Mouse (Mus musculus): ENCODE data around the gene Scaf8. TPM values are rescaled to one million over a fixed set of nuclear protein-coding genes. Genes with fewer than 3 reads are reported as not detected.

Gene Scaf8
- polyA plus RNA-seq, 1 experiment from 2014 or later, result 23.4 TPM

DNA sequence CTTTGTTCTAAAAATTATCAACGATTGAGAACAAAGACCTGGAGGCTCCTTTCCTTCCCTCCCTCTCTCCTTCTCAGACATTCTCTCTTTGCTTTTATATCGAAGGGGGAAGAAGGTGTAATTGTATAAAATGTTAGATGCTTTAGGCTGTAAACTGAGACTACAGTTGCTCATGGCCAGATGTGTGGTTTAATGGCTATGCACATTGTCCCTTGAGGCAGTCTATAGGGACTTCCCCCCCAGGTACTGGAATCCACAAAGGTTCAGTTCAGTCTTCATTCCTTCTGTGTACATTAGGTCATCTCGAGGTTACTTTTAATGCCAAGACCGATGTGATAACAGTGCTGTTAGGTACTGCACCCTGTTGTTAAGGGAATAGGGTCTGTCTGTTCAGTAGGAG, 89.1 kb downstream of the Scaf8 start:
- H3K36me3 ChIP-seq (replicated peaks), result peaks cover 75% of the 10 kb centered on the region
- no peaks in the 10 kb centered on the region for H3K27me3 ChIP-seq (replicated peaks; ENCODE audit: low read depth, poor library complexity, severe bottlenecking)
- no peak overlapping the region for H3K4me3 ChIP-seq
- H3K9me3 ChIP-seq, result no peaks in the 10 kb centered on the region
- 87% methylated on average over 4 of the region's 4 CpGs for WGBS
- no peak overlapping the region for H3K27ac ChIP-seq (replicated peaks)
- DNase-seq (ENCODE audit: low spot score), result no peak
- peaks cover 27% of the 10 kb centered on the region for H3K4me1 ChIP-seq

DNA sequence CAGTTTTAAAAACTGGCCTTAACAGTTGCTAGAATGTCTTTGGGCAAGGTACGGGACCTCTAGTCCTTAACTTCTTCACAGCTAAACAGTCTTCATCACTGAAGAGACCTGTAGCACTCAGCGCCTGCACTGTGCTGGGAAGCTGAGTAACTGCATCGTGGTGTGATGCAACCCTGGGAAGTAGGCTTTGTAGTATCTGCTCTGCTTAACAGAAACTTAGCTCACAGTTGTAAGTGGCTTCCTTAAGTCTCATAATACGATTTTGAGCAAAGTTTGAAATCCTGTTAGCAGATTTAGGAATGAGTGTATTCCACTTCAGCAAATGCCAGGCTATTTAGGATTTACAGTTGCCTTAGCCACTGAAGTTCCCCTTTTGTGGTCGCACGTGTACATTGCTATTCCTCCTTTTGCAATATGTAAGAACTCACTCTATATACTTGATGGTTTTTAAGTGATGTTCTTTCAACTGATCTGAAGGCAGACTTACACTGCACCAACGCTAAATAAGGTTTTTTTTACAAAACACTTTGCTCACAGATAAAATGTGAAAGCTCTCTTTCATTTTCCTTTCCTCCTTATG, 90.1 kb downstream of the Scaf8 start:
- H3K4me3 ChIP-seq, result no peak overlapping the region
- peaks cover 27% of the 10 kb centered on the region for H3K4me1 ChIP-seq
- H3K36me3 ChIP-seq (replicated peaks), result peaks cover 73% of the 10 kb centered on the region
- no peak for DNase-seq (ENCODE audit: low spot score)
- no peaks in the 10 kb centered on the region for H3K27me3 ChIP-seq (replicated peaks; ENCODE audit: low read depth, poor library complexity, severe bottlenecking)
- 92% methylated on average over 7 of the region's 7 CpGs for WGBS
- no peaks in the 10 kb centered on the region for H3K9me3 ChIP-seq
- H3K27ac ChIP-seq (replicated peaks), result no peak overlapping the region

DNA sequence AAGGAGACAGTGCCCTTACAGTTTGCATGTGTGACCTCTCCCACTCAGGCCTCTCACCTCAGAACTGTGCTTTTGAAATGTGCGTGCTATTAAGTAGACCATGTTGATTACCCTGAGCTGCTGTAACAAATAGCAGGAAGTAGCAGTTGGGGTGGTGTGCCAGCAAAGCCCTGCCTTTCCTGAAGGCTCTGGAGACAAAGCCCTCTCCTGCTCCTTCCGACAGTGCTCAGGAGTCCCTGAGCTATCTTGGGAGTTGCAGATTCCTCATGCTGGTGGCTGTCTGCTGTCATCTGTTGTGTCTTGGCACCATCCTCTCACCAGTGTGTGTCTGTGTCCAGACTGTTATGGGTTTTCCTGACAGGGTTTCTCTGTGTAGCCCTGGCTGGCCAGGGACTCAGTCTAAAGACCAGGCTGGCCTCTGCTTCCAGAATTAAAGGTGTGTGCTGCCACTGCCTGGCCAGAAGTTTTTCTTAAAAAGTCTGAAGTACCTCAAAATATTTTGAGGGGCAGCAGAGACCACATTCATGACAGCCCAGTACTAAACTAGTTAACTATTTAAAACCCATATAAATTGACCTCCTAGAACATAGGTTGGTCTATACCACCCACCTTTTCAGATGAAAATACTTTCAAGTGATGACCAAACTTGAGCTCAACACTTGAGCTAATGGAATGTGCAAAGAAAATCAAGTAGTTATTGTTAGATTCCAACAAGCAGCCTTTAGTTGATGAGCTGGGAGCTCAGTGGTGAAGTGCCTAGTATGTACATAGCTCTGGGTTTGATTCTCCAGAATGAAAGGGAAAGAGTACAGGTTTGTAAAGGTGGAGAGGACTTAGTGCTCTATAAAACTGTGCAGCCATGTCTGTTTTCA, 92.0 kb downstream of the Scaf8 start:
- H3K27me3 ChIP-seq (replicated peaks; ENCODE audit: low read depth, poor library complexity, severe bottlenecking), result no peaks in the 10 kb centered on the region
- H3K27ac ChIP-seq (replicated peaks), result peak overlapping the region; percentile 48
- peaks cover 20% of the 10 kb centered on the region for H3K4me1 ChIP-seq
- peaks cover 66% of the 10 kb centered on the region for H3K36me3 ChIP-seq (replicated peaks)
- no peak for DNase-seq (ENCODE audit: low spot score)
- no peak overlapping the region for H3K4me3 ChIP-seq
- no peaks in the 10 kb centered on the region for H3K9me3 ChIP-seq
- WGBS, result 67% methylated on average over 2 of the region's 2 CpGs

DNA sequence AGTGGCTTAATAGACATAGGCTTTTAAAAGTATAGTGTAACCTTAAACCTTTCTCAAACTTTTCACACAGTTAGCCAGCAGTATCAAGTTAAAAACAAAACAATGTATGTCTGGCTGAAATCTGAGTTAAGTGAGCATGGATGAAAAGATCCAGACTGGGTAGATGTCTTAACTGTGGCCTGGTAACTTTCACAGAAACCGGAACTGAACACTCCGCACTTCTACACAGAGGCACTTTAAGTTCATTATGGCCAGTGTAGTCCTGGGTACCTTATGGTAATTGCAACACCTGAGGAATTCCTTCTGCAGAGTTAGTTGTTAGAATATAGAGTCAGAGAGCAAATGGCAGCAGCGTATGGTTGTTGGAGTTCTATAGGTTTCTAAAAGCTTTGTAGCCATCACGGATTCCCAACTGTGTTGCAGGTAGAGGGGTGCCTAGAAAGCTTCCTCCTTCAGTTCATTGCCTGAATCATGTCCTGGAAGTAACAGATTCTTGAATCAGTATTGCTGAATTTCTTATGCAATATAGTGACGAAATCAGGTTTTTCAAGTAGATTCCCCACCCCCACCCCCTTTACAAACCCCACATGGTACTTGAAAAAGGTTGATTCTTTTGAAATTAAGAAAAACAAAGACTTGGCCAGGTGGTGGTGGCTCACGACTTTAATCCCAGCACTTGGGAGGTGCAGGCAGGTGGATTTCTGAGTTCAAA, 92.9 kb downstream of the Scaf8 start:
- WGBS, result 79% methylated on average over 6 of the region's 6 CpGs
- Histone ChIP-seq H3K36me3 (replicated peaks) (peaks cover 67% of the 10 kb centered on the region), H3K27me3 (replicated peaks; ENCODE audit: low read depth, poor library complexity, severe bottlenecking) (no peaks in the 10 kb centered on the region), H3K9me3 (no peaks in the 10 kb centered on the region), H3K27ac (replicated peaks) (no peak overlapping the region), H3K4me3 (no peak overlapping the region), H3K4me1 (peaks cover 20% of the 10 kb centered on the region)
- no peak for DNase-seq (ENCODE audit: low spot score)

DNA sequence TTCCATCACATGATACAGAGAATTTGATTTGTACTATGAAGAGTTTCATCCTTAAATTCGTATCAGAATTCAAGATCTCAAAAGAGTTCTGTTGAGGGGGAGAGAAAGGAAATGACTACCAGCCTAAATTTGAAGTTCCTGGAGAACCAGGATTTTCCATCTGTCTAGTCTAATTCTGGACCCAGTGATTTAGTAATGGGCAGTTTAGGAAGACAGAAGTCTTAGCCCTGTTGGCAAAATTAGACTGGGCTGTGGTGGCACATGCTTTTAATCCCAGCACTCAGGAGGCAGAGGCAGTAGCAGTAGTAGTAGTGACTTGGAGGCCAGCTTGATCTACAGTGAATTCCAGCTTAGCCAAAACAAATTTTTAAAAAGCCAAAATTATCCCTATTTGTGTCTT, 93.7 kb downstream of the Scaf8 start:
- Histone ChIP-seq H3K27ac (replicated peaks) (no peak overlapping the region), H3K4me1 (peaks cover 20% of the 10 kb centered on the region), H3K27me3 (replicated peaks; ENCODE audit: low read depth, poor library complexity, severe bottlenecking) (no peaks in the 10 kb centered on the region), H3K36me3 (replicated peaks) (peaks cover 67% of the 10 kb centered on the region), H3K4me3 (no peak overlapping the region), H3K9me3 (no peaks in the 10 kb centered on the region)
- DNase-seq (ENCODE audit: low spot score), result no peak
- 71% methylated on average over 1 of the region's 1 CpGs for WGBS

DNA sequence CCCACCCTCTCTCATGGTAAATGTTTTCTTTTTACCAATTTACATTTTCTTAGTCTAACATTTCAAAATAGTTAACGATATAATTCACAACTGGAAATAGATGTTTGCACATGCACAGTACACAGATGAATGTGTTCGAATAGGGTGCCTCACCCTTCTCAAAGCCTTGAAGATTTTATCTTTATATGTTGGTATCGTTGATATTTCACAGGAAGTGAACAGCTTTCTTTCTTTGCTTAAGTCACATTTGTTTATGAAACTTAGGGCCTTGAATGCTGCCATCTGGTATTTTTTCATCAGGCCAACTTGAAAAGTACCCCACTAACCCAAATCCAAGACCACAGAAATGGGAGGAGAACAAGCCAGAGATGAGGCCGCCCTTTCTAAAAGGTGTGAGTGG, 94.8 kb downstream of the Scaf8 start:
- WGBS, result 93% methylated on average over 4 of the region's 4 CpGs
- H3K9me3 ChIP-seq, result no peaks in the 10 kb centered on the region
- peaks cover 20% of the 10 kb centered on the region for H3K4me1 ChIP-seq
- no peak overlapping the region for H3K27ac ChIP-seq (replicated peaks)
- H3K4me3 ChIP-seq, result no peak overlapping the region
- DNase-seq (ENCODE audit: low spot score), result no peak
- peaks cover 67% of the 10 kb centered on the region for H3K36me3 ChIP-seq (replicated peaks)
- no peaks in the 10 kb centered on the region for H3K27me3 ChIP-seq (replicated peaks; ENCODE audit: low read depth, poor library complexity, severe bottlenecking)

DNA sequence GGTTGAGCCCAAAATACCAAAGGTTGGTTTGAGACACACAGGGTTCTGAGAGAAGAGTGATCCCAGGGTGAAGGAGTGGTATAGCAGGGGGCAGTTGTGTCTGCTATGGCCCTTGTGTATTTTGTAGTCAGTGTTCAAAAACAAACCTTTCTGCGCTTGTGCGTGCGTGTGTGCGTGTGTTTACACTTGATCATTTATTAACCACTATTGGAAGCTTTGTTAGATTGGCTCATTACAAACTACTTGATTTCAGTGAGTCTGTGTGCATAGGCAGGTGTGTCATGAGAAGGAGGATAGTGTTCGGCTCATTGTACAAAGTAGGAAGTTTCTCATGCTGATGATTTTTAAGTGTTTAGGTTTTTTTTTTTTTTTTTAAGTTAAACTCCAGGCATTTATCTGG, 95.4 kb downstream of the Scaf8 start:
- WGBS, result 94% methylated on average over 5 of the region's 5 CpGs
- Histone ChIP-seq H3K36me3 (replicated peaks) (peaks cover 67% of the 10 kb centered on the region), H3K27me3 (replicated peaks; ENCODE audit: low read depth, poor library complexity, severe bottlenecking) (no peaks in the 10 kb centered on the region), H3K27ac (replicated peaks) (no peak overlapping the region), H3K4me3 (no peak overlapping the region), H3K4me1 (peaks cover 20% of the 10 kb centered on the region), H3K9me3 (no peaks in the 10 kb centered on the region)
- DNase-seq (ENCODE audit: low spot score), result no peak

DNA sequence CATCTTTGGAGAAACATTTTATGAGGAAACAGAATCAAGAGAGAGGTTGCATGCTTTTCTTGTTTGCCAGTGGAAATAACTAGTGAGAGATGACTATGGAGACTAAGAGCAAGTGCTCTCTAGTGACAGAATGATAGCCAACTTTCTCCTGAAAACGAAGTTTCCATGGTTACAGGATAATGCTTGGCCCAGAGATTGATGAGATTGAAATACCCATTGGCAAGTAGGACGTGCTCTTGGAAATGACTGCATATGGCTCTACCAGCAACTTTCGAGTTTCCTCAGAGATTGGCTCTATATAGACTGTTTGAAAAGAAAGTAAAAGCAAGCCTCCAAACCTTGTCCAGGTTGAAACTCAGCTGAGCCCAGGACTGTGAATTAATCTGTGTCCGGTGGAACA, 97.3 kb downstream of the Scaf8 start:
- WGBS, result 92% methylated on average over 4 of the region's 4 CpGs
- DNase-seq (ENCODE audit: low spot score), result no peak
- Histone ChIP-seq H3K36me3 (replicated peaks) (peaks cover 73% of the 10 kb centered on the region), H3K27me3 (replicated peaks; ENCODE audit: low read depth, poor library complexity, severe bottlenecking) (no peaks in the 10 kb centered on the region), H3K27ac (replicated peaks) (no peak overlapping the region), H3K4me1 (peaks cover 7% of the 10 kb centered on the region; the same call in 1 of the 2 replicates), H3K9me3 (no peaks in the 10 kb centered on the region), H3K4me3 (no peak overlapping the region)

DNA sequence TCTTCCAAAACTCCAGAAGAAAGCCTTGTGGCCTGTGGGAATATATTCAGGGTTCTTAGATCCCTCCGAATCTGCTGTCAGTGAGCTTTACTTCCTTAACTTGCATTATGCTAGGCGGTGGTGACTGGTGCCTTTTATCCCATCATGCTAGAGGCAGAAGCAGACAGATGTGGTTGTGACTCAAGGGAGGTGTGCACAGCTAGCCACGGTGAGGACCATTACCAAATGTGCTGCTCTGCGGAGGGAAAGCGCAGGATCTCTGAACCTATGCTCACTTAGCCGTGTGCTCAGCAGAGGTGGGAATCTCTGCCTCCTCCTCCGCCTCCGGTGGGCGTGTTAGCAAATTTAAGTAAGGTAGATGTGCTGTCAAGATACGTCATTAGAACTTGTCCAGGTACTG, 98.1 kb downstream of the Scaf8 start:
- no peaks in the 10 kb centered on the region for H3K9me3 ChIP-seq
- no peak overlapping the region for H3K4me3 ChIP-seq
- DNase-seq (ENCODE audit: low spot score), result no peak
- H3K4me1 ChIP-seq, result peaks cover under 1% of the 10 kb centered on the region; the same call in 1 of the 2 replicates
- WGBS, result 93% methylated on average over 10 of the region's 10 CpGs
- peaks cover 81% of the 10 kb centered on the region for H3K36me3 ChIP-seq (replicated peaks)
- H3K27ac ChIP-seq (replicated peaks), result no peak overlapping the region
- H3K27me3 ChIP-seq (replicated peaks; ENCODE audit: low read depth, poor library complexity, severe bottlenecking), result no peaks in the 10 kb centered on the region

DNA sequence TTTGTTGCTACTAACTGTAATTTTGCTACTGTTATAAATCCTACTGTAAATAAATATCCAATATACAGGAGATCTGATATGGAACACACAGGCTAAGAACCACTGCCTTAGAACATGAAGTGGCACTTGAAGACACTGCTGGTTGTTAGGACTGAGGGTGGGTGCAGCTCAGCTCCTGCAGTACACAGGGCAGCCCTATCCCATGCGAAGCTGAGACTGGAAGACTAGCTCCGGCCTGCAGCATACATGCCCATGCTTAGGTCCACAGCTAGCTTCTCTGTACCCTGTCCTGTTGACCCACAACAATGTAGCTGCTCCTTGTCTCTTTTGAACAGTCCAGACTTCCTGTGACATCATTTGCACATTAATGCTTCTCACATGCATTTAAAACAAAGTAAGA, 100.1 kb downstream of the Scaf8 start:
- Histone ChIP-seq H3K27me3 (replicated peaks; ENCODE audit: low read depth, poor library complexity, severe bottlenecking) (no peaks in the 10 kb centered on the region), H3K36me3 (replicated peaks) (peaks cover 72% of the 10 kb centered on the region), H3K4me1 (no peaks in the 10 kb centered on the region), H3K27ac (replicated peaks) (no peak overlapping the region), H3K9me3 (no peaks in the 10 kb centered on the region), H3K4me3 (no peak overlapping the region)
- no peak for DNase-seq (ENCODE audit: low spot score)
- WGBS, result 90% methylated on average over 2 of the region's 2 CpGs

DNA sequence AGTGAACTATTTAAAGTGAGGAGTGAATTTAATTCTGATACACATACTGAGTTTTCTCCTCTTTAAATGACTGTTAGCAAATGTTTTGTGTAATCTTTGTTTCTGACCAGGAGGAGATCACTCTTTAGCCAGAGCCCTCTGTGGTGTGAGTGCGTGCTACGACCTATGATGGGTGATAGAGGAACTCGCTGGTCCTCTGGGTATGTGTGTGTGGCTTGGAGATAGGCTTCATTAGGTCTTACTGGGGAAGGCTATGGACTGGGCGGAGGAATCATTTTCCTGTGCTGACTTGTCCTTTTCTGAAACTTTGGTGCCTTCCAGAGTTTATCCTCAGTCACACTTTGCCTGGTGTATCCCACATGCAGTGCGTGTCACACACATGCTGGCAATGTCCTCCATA, 102.3 kb downstream of the Scaf8 start:
- 91% methylated on average over 5 of the region's 5 CpGs for WGBS
- Histone ChIP-seq H3K4me1 (no peaks in the 10 kb centered on the region; the same call in 1 of the 2 replicates), H3K36me3 (replicated peaks) (peaks cover 63% of the 10 kb centered on the region)

DNA sequence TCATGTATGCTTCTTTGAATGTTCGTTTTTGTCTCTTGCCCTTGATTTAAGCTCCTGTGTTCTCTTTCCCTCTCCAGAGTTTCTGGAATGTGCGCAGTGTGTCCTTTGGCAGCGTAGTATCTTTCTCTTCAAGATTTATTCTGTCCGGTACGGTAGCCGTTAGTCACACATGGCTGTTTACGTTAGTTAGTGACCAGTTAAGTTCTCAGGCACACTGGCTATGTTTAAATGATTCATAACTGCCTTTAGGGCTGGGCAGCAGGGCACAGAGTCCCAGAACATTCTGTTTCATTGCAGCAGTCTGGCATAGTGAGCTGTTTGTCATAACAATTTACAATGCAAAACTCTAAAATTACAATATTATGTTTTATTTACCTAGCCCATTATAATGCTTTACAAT, 103.6 kb downstream of the Scaf8 start:
- Histone ChIP-seq H3K27ac (replicated peaks) (no peak overlapping the region), H3K4me3 (no peak overlapping the region), H3K9me3 (no peaks in the 10 kb centered on the region), H3K36me3 (replicated peaks) (peaks cover 50% of the 10 kb centered on the region), H3K4me1 (no peaks in the 10 kb centered on the region; the same call in 1 of the 2 replicates), H3K27me3 (replicated peaks; ENCODE audit: low read depth, poor library complexity, severe bottlenecking) (no peaks in the 10 kb centered on the region)
- DNase-seq (ENCODE audit: low spot score), result no peak
- 94% methylated on average over 7 of the region's 7 CpGs for WGBS

More for the DNA sequence above, 102.3 kb downstream of the Scaf8 start:
- H3K9me3 ChIP-seq, result no peaks in the 10 kb centered on the region
- H3K4me3 ChIP-seq, result no peak overlapping the region
- H3K27ac ChIP-seq (replicated peaks), result no peak overlapping the region
- H3K27me3 ChIP-seq (replicated peaks; ENCODE audit: low read depth, poor library complexity, severe bottlenecking), result no peaks in the 10 kb centered on the region
- no peak for DNase-seq (ENCODE audit: low spot score)
